Mouse (Mus musculus) urinary bladder, postnatal 25 days (tissue): ENCODE data around the gene Sema3a.

Source experiments
- DNase-seq: peaks from one replicate; pipeline ENCODE4 v3.0.0; 2022; ENCODE audit warnings: low spot score

Sema3a gene

DNA sequence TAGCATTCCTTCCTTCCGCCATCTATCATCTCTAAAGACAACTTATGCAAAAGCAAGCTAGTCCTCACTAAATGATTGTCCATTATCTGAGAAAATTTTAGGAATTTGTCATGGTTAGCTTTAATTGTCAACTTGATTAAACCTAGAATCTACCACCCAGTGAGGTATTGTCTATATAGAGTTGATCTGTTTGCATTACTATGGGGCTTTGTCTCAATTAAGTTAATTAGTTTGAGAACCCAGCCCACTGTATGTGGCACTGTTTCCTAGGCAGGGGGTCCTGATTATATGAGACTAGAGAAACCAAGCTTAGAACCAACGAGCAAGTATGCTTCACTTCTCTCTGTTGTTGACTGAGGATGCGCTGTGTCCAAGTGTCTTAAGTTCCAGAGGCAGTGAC, 194.9 kb downstream of the Sema3a start:
- no peak for DNase-seq

DNA sequence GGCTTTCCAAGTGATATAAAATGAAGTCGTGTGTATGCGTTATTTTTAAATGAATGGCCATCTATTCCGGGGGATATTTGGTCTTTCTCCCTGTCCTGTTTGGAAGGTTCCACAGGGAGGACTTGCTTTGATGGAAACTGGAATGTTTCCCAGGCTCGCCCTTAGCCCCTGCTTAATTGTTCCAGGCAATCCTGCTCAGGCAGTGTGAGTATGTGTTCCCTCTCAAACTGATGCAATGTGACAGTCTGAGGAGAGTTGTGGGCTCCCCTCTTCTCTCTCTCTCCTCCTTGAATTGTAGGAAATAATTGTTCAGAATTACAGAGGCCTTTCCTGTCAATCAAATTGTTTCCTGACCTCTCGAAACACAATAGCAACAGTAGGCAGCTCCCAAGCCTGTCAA, 202.1 kb downstream of the Sema3a start:
- no peak for DNase-seq

DNA sequence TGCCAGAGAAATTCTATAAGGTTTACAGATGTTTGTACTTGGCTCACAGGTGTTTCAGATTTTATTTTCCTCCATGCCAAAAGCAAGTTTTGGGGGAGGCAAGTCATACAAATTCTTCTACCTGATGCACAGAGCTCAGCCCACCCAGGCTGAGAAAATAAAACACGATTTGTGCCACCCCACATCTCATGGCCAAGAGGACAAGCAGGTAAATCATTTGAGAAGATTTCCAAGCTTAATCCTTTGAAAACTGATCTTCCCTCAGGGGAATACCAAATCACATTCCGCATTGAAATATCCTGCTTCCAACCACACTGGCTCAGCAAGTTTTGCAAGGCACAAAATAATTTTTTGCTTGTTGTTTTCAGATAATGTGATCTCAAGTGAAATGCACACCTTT, 206.2 kb downstream of the Sema3a start:
- DNase-seq, result no peak

DNA sequence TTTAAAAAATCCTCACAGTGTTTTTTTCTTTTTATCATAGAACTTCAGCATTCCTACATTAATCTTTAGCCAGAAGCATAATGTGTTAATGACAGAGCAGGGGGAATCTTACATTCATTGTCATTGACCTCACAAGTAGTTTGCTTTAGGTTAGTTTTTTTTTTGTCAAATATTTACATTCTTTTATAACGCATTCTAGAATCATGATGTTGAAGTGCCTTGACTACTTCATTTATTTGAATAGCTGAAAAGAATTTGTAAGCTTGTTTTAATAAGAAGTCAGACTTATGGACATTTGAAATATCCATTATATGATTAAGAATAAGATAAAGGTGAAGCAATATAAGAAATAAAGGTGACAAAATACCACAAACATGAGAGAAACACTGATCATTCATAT, 212.5 kb downstream of the Sema3a start:
- DNase-seq, result no peak

DNA sequence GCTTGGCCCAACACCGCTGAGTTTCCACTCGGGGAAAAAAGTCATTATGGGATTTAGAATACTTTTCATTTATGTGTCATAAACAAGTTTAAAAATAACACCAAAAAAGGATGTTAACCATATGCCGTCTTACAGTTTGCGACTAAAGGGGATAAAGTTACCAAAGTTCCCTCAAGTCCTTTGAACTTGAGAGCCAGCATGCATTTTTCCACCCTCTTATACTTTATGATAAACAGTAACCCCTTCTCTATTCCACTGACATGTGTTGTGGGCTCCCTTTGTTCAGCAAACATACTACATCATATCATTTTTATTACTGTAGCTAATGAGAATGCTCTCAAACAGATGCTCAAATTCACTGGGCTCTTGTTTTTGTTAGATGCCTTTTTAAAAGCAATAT, 221.9 kb downstream of the Sema3a start:
- no peak for DNase-seq

DNA sequence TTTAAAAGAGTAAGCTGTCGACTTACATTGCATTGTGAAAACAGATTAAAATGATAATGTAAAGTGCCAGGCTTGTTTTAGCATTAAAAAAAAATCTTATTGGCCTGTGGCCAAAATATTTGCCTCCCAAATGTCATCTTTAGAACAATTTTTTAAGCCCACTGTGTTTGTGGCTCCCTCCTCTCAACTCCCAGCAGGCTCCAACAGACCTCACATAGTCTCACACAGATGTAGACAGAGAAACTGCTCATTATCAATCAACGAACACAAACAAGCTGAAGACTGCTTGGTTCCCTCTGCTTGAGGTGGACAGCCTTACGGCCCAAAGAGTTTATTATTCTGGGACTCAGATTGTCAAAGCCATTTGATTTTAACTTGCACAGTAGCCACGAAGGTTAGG, 226.4 kb downstream of the Sema3a start:
- DNase-seq, result no peak

DNA sequence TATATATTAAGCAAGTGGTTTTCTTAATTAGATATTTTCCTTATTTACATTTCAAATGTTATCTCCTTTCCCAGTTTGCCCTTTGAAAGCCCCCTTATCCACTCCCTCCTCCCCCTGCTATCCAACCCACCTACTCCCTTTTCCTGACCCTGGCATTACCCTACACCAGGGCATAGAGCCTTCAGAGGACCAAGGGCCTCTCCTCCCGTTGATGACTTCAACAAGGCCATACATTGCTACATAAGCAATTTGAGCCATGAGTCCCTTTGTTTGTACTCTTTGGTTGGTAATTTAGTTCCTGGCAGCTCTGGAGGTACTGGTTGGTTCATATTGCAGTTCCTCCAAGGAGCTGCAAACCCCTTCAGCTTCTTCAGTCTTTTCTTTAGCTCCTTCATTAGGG, 227.8 kb downstream of the Sema3a start:
- DNase-seq, result no peak

DNA sequence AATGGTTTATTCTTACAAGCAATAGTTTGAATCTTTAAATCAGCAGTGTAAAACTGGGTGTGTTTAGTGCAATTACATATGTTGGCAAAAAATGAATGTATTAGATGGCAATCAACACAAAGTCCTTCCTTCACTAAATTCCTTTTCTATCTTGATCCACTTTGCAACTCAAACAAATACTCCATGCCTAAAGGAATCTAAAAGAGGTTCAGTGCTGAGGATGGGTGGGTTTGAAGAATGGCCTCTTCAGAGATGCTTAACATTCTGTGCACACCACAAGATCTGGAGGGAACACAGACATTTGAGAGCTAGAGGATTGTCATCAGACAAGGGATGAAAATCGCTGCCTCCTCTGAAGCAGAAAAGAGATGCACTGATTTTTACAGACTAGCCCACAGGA, 228.3 kb downstream of the Sema3a start:
- DNase-seq, result no peak

DNA sequence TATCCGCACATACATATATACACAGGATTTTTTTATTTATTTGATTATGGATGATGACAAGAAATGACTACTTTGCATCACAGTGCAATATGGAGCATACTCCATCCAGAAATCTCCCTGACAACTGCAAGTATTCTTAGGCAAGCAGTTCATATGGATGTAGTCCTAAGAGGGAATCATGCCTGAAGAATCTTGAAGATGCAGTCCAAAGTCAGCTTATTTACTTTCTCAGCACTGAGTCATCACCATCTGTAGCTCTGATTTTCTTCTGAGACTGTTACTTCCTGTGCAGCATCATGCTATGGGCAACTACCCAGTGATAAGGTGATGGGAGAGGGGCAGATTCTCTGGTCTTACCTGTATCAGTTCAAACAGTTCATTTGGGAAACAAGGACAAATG, 229.7 kb downstream of the Sema3a start:
- no peak for DNase-seq

DNA sequence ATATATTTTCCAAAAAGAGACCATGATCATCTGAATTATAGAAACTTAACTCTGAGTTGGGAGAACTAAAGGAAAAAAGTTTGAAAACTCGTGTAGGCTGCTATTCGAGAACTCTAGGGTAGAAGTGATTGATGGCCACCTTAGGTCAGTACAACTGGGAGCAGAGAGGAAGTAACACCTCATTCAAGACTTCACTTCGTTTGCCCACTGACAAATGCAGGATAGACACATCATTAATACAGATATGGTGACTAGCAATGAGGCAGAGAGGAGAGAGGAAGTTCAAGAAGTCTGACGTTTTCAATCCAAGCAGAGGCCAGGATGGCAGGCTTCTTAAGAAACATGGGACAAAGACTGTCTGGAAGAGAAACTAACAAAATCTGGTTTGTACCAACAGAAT, 233.6 kb downstream of the Sema3a start:
- DNase-seq, result no peak

DNA sequence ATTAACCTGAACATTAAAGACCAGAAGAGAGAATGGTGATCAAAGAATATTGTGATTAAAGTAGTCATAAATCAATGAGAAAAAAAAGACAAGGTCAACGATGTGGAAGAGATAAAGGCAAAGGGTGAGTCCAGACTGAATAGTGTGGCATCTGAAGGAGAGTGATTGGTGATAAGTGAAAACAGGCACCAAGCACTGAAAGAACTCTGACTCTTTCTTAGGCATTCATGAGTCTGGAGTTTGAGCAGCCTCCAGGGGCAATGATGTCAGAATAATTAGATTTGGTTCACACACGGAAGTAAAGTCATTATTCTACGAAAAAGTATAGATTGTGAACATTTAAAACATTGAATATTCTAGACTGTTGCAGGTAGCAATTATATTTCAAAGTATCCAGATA, 235.5 kb downstream of the Sema3a start:
- DNase-seq, result no peak

DNA sequence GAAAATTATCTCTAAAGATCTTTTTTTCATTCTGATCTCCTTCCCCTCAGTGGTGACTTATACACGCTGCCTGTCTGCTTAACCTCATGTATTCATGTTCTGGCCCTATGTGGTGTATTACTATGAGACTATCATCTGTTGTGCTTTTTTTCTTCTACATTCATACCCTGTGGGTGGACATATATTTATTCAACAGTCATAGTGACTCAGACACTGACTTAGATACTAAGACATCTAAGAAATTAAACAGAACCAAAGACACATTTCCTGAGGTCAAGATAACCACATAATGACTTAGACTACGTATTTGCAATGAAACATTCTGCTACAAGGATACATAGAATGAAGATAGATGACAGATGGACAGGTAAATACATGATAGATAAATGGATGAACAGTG, 239.9 kb downstream of the Sema3a start:
- DNase-seq, result no peak

DNA sequence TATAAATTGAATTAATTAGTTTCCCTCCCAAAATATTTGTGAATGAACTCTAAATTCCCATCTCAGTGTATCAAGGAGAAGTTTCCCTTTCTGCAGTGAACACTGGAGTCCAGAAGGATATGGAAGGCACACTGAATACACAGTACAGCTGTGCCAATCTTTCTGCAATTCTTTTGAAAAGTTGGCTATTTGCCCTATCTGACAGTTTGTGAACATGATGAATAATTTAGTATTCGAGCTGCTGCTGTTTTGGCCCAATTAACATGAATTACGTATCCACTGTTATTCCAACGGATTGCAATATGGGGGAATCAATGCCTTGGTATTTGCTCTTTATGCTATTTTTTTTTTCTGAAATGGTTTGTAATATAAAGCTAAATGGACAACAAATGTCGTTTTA, 254.0 kb downstream of the Sema3a start:
- no peak for DNase-seq

DNA sequence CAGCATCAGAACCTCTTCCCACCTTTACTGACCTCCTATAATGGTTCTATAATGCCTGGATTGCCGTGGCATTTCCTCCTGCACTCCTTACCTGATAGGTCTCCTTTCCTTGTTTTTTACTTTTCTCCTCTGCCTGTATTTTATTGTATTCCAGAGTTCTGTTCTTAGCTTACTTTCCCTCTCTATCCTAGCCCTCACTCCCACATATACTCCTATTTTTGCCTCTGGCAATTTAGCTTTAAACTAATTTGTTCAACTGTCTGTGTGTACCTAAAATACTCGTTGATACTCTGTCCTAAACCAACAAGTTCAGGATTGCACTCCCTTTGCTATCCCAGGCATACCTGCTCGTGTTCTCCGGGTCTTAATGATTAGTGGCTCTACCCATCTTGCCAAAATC, 258.8 kb downstream of the Sema3a start:
- DNase-seq, result no peak

DNA sequence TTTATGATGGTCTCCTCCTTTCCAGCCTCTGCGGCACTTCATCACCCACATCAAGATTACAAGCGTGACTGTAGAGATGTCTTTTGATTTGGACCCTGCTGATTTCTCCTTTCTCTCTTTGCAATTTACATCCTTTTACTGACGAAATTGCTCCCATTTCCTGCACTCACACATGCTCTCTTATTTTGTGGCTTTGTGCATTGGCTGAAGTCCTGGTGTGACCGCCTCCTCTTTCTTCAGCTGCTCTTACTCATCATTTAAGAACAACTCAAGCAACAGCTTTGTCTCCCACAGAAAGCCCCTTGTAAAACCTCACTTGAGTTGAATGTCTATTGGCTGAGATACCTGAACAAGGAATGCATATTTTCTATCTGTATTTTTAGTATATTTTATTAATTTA, 259.5 kb downstream of the Sema3a start:
- no peak for DNase-seq

DNA sequence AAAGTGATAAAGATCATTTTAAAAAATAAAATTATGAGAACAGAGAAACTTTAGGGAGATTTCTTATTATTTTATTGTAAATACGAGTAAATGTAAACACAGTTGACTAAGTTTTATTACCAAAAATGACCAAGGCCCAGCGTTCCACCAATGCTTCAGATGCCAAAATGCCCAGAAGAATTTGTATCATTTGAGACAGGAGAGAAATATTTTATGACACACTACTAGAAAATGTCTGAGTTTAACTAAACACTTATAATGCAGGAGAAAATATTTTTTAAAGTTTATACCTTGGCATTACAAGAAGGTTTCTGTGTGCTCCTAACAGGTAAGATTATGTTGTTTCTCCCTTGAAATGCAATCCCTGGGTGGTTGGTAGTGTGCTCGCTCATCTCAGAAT, 261.4 kb downstream of the Sema3a start:
- DNase-seq, result no peak

DNA sequence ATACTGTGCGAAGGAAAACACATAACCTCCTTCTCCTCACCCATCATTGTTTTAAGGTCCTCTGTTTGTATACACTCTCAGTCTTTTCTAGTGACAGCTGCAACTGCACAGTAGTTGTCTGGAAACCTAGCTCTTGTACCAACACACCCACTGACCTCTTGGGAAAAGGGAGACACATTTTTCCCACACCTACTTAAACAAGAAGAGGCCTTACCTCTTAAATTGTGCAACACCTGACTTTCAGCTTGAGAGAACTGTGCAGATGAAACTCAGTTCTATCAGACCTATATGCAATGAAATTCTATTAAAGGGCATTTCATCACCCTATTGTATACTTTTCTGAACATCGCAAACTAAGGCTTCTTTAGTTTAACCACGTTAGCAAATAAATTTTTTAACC, 262.5 kb downstream of the Sema3a start:
- DNase-seq, result no peak

DNA sequence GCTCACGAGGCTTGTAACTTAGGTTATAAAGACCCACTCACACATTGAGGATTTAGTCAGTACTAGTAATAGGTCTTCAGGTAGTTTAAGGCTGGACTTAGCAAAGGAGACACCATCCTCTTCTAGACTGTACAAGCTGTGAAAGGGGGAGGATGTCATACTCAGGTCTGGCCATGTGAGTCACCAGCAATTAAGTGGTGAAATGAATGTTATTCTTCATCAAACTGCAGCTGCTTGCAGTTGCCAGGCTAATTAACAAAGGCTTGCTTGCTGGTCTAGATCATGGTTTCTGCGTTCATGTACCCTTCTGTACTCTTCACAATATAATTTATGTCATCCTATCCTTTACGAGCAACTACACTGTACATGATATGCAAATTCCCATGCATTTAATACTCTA, 264.8 kb downstream of the Sema3a start:
- DNase-seq, result no peak

DNA sequence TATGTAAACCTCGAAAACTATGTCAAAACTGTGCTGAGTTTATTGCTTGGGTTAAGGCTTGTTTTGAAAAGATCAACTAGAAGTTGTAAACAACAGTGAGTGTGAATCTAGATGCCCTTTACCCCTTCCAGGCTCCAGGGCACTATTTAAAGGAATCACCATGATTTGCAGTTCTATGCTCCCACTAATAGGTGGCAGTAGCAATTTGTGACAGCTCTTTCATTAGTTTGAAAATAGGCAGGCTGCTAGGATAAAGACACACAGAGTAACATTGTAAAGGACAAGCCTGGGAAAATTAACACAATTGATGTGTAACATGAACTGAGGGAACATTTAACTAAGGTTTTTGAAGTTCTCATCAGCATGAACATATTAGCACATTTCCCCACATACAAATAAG, 280.2 kb downstream of the Sema3a start:
- no peak for DNase-seq

DNA sequence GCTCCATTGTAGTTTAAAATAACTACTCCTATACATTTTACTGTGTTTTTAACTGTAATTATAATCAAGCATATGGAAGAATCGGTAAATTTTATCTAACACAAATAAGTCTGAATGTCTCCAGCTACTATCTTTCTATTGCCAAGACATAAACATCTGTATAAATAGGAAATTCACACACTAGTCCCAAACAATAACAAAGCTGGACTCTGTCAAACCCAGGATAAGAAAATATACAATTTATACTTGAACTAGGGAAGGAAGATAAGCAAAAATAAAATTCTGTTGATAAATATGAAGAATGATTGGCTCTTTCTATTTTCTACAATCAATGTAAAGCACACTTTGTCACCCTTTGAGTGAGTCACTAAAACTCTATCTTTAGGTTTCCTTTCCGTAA, 280.9 kb downstream of the Sema3a start:
- DNase-seq, result no peak

DNA sequence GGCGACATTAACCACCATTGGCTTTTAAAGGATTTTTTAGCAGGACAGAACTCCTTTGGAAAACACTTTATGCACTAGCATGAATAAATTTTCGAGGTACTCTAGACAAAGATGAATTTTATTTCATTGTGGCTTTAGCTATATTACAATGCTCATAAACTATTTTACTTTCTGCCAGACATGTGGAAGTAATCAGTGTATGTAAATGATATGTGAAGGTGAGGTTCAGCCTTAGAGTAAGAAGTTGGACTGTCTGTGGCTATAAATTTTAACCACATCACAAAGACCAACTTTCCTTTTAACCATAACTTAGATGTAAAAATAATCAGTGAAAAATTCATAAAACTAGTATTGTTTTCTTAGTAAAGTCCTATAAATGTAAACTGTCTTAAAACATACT, 286.7 kb downstream of the Sema3a start:
- no peak for DNase-seq

DNA sequence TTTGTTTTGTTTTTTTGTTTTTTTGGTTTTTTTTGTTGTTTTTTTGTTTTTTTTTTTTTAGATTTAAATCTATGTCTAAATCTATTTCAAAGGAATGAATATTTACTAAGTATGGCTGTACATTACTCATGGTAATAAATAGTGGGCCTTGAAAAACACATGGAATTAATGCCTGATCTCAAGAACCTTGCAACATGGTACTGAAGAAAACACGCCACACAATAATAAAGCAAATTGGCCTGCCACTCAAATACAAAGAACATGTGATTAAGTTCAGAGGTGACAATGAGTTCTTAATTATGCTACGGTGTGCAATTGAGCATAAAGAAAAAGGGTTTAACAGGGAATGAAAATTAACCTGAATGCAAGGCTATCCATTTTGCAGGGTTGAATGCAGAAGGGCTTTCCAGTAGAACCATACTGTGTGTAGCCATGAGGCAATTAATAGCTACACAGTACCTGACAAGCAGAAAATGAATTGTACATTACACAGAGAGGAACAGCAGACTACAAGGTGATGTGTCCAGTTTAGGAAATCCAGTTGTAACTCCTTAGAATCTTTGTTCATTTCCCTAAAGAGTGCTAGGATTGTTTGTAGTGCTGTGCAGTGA, 288.8 kb downstream of the Sema3a start:
- no peak for DNase-seq

DNA sequence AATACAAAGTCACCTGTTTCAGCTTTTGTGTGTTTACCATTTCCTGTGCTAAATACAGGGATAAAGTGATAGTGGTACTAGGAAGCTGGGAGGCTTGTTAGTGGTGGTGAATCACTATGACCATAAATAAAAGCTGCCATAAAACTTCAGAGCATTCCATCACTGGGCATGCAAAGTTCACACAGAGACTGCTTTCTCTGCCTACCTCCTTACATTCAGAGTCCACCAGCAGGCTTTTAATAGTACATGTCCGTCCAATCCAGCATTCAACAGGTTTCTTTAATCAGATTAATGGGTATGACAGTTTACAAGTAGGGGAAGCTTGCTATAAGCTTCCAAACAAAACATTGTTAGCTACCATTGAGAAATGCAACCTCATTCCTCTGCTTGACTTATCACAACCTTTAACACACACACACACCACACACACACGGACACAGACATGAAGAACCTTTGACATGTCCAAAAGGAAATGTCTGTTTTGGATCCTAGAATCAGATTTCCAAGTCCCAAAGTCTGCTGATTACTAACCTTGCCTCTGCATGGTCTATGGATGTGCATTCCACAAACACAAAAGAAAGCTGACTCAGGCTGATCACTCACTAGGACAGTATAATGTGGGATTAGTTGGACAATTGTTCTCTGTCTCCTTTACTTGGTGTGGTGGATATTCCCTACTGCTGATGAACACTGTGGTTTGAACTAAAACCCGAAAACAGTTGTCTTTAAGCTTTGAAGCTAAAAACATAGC, 291.9 kb downstream of the Sema3a start:
- DNase-seq, result no peak

DNA sequence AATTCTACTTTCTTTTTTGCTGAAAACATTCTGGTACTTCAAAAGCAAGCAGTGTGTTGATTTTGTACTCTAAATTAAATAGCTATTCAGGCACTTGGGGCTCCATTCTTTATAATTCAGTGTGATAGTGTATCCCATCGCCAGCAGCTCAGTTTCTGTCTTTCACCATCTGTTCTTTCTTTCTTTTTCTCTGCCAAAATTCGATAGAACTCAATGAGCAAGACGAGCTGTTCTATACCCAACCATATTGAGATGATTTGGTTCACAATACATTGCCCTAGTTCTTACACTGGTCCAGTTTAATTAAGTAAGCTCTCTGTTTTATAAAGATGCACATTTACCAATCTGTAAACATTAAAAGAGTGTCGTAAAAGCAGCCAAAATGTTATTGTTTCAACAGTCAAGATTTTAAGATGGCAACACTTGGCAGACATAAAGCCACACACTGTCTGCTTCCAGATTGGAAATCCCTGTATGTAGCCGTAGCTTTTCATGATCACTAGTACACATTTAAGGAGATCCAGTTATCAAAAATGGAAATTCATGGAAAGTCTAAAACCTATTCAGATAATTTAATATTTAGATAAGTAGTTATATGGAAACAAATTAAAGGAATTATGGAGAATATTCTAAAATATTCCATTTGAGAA, 296.2 kb downstream of the Sema3a start:
- no peak for DNase-seq
